In the genomic region with DNA sequence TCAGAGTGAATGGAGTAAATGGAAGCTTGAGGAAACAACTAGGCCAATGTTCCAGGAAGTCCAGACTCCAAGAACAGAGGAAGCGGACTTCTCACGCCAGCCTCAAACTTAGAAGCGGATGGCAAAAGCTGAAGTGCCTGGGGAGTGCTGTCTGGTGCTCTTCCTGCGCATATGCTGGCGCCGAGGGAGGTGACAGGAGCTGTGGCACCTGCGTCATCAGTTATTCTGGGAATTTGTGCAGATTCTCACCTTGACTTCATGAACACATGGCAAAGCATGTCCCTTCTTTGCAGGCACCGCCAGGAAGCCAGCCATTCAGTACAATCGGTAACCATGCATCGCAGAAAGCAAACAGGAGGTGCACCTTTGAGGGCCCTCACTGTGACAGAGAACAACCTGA, we compare ENCODE assay signal across 32 mouse cellular contexts.
DNase-seq lines count a peak whose midpoint lies in the region; ATAC-seq lines count a peak whose summit lies in the region.
"Had no signal": no experiment of that assay in that cellular context is flagged by ENCODE, and none has a peak within 500 bp of the region (broad histone marks: within the 10 kb centered on the region; RNA-seq: fewer than 3 reads in every experiment).

No protein-coding gene starts in this region.

- H3K4me1 ChIP-seq in kidney, embryonic 15.5 days, result no peaks in the 10 kb centered on the region
- H3K4me1 ChIP-seq: embryonic facial prominence, embryonic 15.5 days; heart, embryonic 13.5 days; hindbrain, embryonic 12.5 days; liver, embryonic 13.5 days; lung, embryonic 15.5 days; stomach, embryonic 15.5 days had no signal

- DNase-seq in kidney, postnatal 14 days, result peak; percentile 9
- DNase-seq in brain, adult 2 months (ENCODE audit: low read depth, low spot score), result peak; percentile 88
- DNase-seq in cerebellum, adult 11-12 months, result peak; percentile 80
- peak; percentile 48 for DNase-seq in cerebellum, postnatal 10 days
- no peak for DNase-seq in adrenal gland, postnatal 14 days
- DNase-seq in T-cell, adult 2 months (ENCODE audit: low spot score), result no peak
- DNase-seq: adrenal gland, adult 8-10 months; B cell, adult 2 months; gastrocnemius, postnatal 14 days; heart, adult 2 months; heart, postnatal 14 days; kidney, adult 11 months; kidney, postnatal 25 days; liver, embryonic 13.5 days; retina, postnatal 1 day; right cerebral cortex, postnatal 4 days; thymus, adult 18-20 months; thymus, postnatal 36 days had no signal

- H3K9ac ChIP-seq in kidney, embryonic 15.5 days, result no peak overlapping the region
- H3K9ac ChIP-seq: embryonic facial prominence, embryonic 15.5 days; heart, embryonic 13.5 days; hindbrain, embryonic 12.5 days; liver, embryonic 13.5 days; lung, embryonic 15.5 days; neural tube, embryonic 13.5 days; stomach, embryonic 15.5 days had no signal

- ATAC-seq in kidney, embryonic 15.5 days (replicated peaks; ENCODE audit: low FRiP score), result no peak
- ATAC-seq: forebrain, embryonic 14.5 days; midbrain, embryonic 16.5 days; Patski had no signal

- 84% methylated on average over 10 of the region's 10 CpGs for WGBS in kidney, embryonic 15.5 days

- no peak overlapping the region for H3K4me3 ChIP-seq in kidney, embryonic 15.5 days (replicated peaks)
- H3K4me3 ChIP-seq: embryonic facial prominence, embryonic 15.5 days; heart, adult 2 months; heart, embryonic 13.5 days; hindbrain, embryonic 12.5 days; liver, embryonic 13.5 days; lung, embryonic 15.5 days; myocyte; neural tube, embryonic 13.5 days; stomach, embryonic 15.5 days had no signal

- H3K27ac ChIP-seq in kidney, embryonic 15.5 days, result no peak overlapping the region
- H3K27ac ChIP-seq: embryonic facial prominence, embryonic 15.5 days; heart, adult 2 months; heart, embryonic 13.5 days; hindbrain, embryonic 12.5 days; liver, embryonic 13.5 days; lung, embryonic 15.5 days; macrophage; neural tube, embryonic 13.5 days; stomach, embryonic 15.5 days had no signal

- H3K4me2 ChIP-seq in kidney, embryonic 15.5 days, result no peak overlapping the region
- H3K4me2 ChIP-seq: embryonic facial prominence, embryonic 15.5 days; heart, embryonic 13.5 days; hindbrain, embryonic 12.5 days; liver, embryonic 13.5 days; lung, embryonic 15.5 days; neural tube, embryonic 13.5 days; stomach, embryonic 15.5 days had no signal

- H3K36me3 ChIP-seq in kidney, embryonic 15.5 days, result no peaks in the 10 kb centered on the region
- H3K36me3 ChIP-seq: embryonic facial prominence, embryonic 15.5 days; G1E; heart, embryonic 13.5 days; hindbrain, embryonic 12.5 days; liver, embryonic 13.5 days; lung, embryonic 15.5 days; stomach, embryonic 15.5 days had no signal

- H3K27me3 ChIP-seq in kidney, embryonic 15.5 days, result no peaks in the 10 kb centered on the region
- H3K27me3 ChIP-seq: CH12.LX; embryonic facial prominence, embryonic 15.5 days; heart, embryonic 13.5 days; hindbrain, embryonic 12.5 days; liver, embryonic 13.5 days; lung, embryonic 15.5 days; neural tube, embryonic 13.5 days; Patski; stomach, embryonic 15.5 days had no signal

- H3K9me3 ChIP-seq in kidney, embryonic 15.5 days (replicated peaks), result no peaks in the 10 kb centered on the region
- H3K9me3 ChIP-seq: embryonic facial prominence, embryonic 15.5 days; G1E; heart, embryonic 13.5 days; hindbrain, embryonic 12.5 days; liver, embryonic 13.5 days; lung, embryonic 15.5 days; neural tube, embryonic 13.5 days; stomach, embryonic 15.5 days had no signal

Comparison
In these comparisons a context has a peak if more than half of its experiments do, and no peak if none do; other contexts are left out.
1. DNase-seq: peak in kidney, postnatal 14 days (single experiment), brain, adult 2 months (single experiment), cerebellum, adult 11-12 months (single experiment) and cerebellum, postnatal 10 days (2 of 2); none in adrenal gland, postnatal 14 days (single experiment) and T-cell, adult 2 months (single experiment).